Mouse (Mus musculus) erythroblast, embryonic 14.5 days (primary cell): ENCODE data around the gene Rbpj.

Experiments used
- GATA1 ChIP-seq: IDR thresholded peaks from 2 replicates; pipeline ENCODE4 v1.6.1; 2012; ENCODE audit warnings: low read length, inconsistent platforms, mixed read lengths
- TAL1 ChIP-seq: IDR thresholded peaks from 3 replicates; pipeline ENCODE4 v1.6.1; 2012; ENCODE audit warnings: low read length, inconsistent platforms, mixed read lengths

DNA sequence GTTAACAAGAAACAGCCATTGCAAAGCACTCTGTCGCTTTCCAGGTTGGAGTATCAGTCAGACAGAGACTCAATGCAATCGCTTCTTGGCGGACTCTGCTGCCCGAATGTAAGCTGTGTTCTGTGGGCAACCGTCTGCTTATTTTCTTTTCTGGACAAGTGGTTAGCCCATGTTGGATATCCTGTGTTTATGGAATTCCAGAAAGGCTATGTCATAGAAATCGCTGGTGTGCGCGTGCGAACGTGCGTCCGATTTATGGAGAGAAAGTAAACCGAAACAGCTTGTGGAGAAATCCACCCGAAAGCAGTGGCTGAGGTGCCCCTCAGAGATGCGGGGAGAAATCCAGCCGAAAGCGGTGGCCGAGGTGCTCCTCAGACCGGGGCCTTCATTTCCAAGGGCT is 98.4 kb downstream of the Rbpj start:
- TF ChIP-seq GATA1 (no peak), TAL1 (no peak)
